In the genomic region with DNA sequence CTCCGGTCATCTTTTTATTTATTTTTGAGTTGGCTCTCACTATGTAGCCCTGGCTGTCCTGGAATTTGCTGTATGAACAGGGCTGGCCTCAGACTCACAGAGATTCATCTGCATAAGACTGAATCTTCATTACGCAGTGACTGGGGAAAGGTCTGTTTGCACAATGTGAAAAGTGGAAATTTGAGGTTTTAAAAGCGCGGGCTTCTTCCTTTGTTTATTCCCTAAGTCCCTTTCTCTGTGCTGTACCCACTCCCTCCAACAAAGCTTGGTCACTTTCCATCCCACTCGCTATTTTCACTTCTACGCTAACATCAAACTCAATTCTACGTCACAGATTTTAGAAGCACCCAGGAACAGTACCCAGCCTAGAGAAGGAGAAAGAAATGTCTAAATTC, we compare ENCODE assay signal across 8 mouse cellular contexts. TPM values are rescaled to one million over a fixed set of nuclear protein-coding genes. Genes with fewer than 3 reads are reported as not detected.
DNase-seq lines count a peak whose midpoint lies in the region; ATAC-seq and TF ChIP-seq lines count a peak whose summit lies in the region.

No protein-coding gene starts in this region.

- no peak for ATAC-seq in heart, embryonic 11.5 days (replicated peaks; ENCODE audit: insufficient number of reproducible peaks, low FRiP score, low TSS enrichment)
- 0 out of 2 replicates have a peak, but pooled peaks have one; percentile 1 for ATAC-seq in forebrain, embryonic 16.5 days
- ATAC-seq in liver, embryonic 15.5 days (ENCODE audit: insufficient read depth) = no peak

- H3K4me2 ChIP-seq in heart, embryonic 11.5 days = peak overlapping the region; percentile 83
- H3K4me2 ChIP-seq in forebrain, embryonic 16.5 days (ENCODE audit: low read length) = peak overlapping the region; percentile 87
- H3K4me2 ChIP-seq in liver, embryonic 15.5 days = peak overlapping the region; percentile 81

- intact Hi-C loops in heart, postnatal 10 days (cut with DNase I) = loop anchor here (5.0 kb wide), 1 partner anchor 87 kb away; no protein-coding TSS in a partner anchor

- no peaks in the 10 kb centered on the region for H3K27me3 ChIP-seq in heart, embryonic 11.5 days (ENCODE audit: control insufficient read depth, insufficient read depth, low read length)
- H3K27me3 ChIP-seq in E14TG2a.4 (ENCODE audit: insufficient read depth, low read length) = peaks cover 49% of the 10 kb centered on the region
- H3K27me3 ChIP-seq in forebrain, embryonic 16.5 days (replicated peaks; ENCODE audit: control insufficient read depth, insufficient read depth, low read length) = no peaks in the 10 kb centered on the region
- no peaks in the 10 kb centered on the region for H3K27me3 ChIP-seq in liver, embryonic 15.5 days

- peaks cover 9% of the 10 kb centered on the region; the same call in 1 of the 2 replicates for H3K4me1 ChIP-seq in heart, embryonic 11.5 days (ENCODE audit: control insufficient read depth, insufficient read depth, low read length)
- H3K4me1 ChIP-seq in E14TG2a.4 (replicated peaks; ENCODE audit: low read depth, low read length) = peaks cover 42% of the 10 kb centered on the region
- H3K4me1 ChIP-seq in forebrain, embryonic 16.5 days (replicated peaks; ENCODE audit: control insufficient read depth, insufficient read depth, low read length) = peaks cover 20% of the 10 kb centered on the region
- H3K4me1 ChIP-seq in liver, embryonic 15.5 days (replicated peaks) = peaks cover 25% of the 10 kb centered on the region

- H3K4me3 ChIP-seq in heart, embryonic 11.5 days (ENCODE audit: low read depth, low read length) = peak overlapping the region; percentile 60
- H3K4me3 ChIP-seq in E14TG2a.4 (replicated peaks; ENCODE audit: low read length) = peak overlapping the region; percentile 68
- peak overlapping the region; percentile 54 for H3K4me3 ChIP-seq in forebrain, embryonic 16.5 days (replicated peaks; ENCODE audit: low read length)
- peak overlapping the region; percentile 58 for H3K4me3 ChIP-seq in liver, embryonic 15.5 days (replicated peaks)

- H3K36me3 ChIP-seq in heart, embryonic 11.5 days (ENCODE audit: control insufficient read depth, insufficient read depth, low read length) = no peaks in the 10 kb centered on the region
- H3K36me3 ChIP-seq in E14TG2a.4 (ENCODE audit: insufficient read depth, low read length) = no peaks in the 10 kb centered on the region
- no peaks in the 10 kb centered on the region for H3K36me3 ChIP-seq in forebrain, embryonic 16.5 days (ENCODE audit: control insufficient read depth, insufficient read depth)
- H3K36me3 ChIP-seq in liver, embryonic 15.5 days (replicated peaks) = no peaks in the 10 kb centered on the region

- H3K9me3 ChIP-seq in heart, embryonic 11.5 days (replicated peaks; ENCODE audit: control insufficient read depth, low read length) = no peaks in the 10 kb centered on the region; the same call in 1 of the 2 replicates
- H3K9me3 ChIP-seq in E14TG2a.4 (ENCODE audit: low read length) = no peaks in the 10 kb centered on the region
- H3K9me3 ChIP-seq in forebrain, embryonic 16.5 days (ENCODE audit: control insufficient read depth, low read length) = no peaks in the 10 kb centered on the region
- peaks cover 2% of the 10 kb centered on the region; the same call in 1 of the 2 replicates for H3K9me3 ChIP-seq in liver, embryonic 15.5 days (replicated peaks)

- 64% methylated on average over 7 of the region's 7 CpGs for WGBS in heart, embryonic 11.5 days (ENCODE audit: insufficient replicate concordance)
- 55% methylated on average over 7 of the region's 7 CpGs for WGBS in forebrain, embryonic 16.5 days
- WGBS in liver, embryonic 15.5 days (ENCODE audit: insufficient replicate concordance) = 65% methylated on average over 7 of the region's 7 CpGs

- DNase-seq in heart, postnatal 10 days = no peak
- no peak for DNase-seq in retina, embryonic 14.5 days (ENCODE audit: low spot score)
- DNase-seq in cerebellum, postnatal 4 days (ENCODE audit: low spot score in 2 of 2) = no peak
- no peak for DNase-seq in layer of hippocampus, adult 11-12 months (ENCODE audit: low spot score)

- no peak for TF ChIP-seq CTCF in E14TG2a.4 (conservative IDR thresholded peaks at IDR 0.05; ENCODE audit: low read length)

- peak overlapping the region; percentile 80 for H3K9ac ChIP-seq in heart, embryonic 11.5 days (ENCODE audit: low read depth, low read length)
- peak overlapping the region; percentile 71 for H3K9ac ChIP-seq in forebrain, embryonic 16.5 days (replicated peaks; ENCODE audit: low read depth, low read length)
- peak overlapping the region; percentile 60 for H3K9ac ChIP-seq in liver, embryonic 15.5 days

- H3K27ac ChIP-seq in heart, embryonic 11.5 days (ENCODE audit: low read depth, low read length) = peak overlapping the region; percentile 88
- H3K27ac ChIP-seq in forebrain, embryonic 16.5 days (ENCODE audit: low read length) = peak overlapping the region; percentile 94
- peak overlapping the region; percentile 78 for H3K27ac ChIP-seq in liver, embryonic 15.5 days (replicated peaks)

RNA-seq across cellular contexts. Expression of a gene that starts 0.6 kb away (rescaled TPM):
- 2.5 TPM in 1 of 2 replicates, not detected in the other for polyA plus RNA-seq in heart, embryonic 11.5 days (2014; fragmentation: Nextera tagmentation; extraction: Ambion mirVana)
- total RNA-seq in heart, postnatal 10 days (2021) = 1 to 10 TPM; 4.1 to 6.0 TPM
- polyA plus RNA-seq in forebrain, embryonic 16.5 days (2015; fragmentation: Nextera tagmentation; extraction: Ambion mirVana) = 4.4 and 5.8 TPM in 2 replicates
- 1.1 TPM in 1 of 2 replicates, not detected in the other for polyA plus RNA-seq in liver, embryonic 15.5 days (2015; fragmentation: Nextera tagmentation; extraction: Ambion mirVana)
